Mouse (Mus musculus) E14TG2a.4 (cell line): ENCODE data around the gene Etl4.

Source experiments
- H3K27me3 ChIP-seq: 2 replicates; pipeline ENCODE4 v1.6.1; 2014; ENCODE audit warnings: low read length, control low read depth; ENCODE audit not compliant: insufficient read depth
- H3K36me3 ChIP-seq: 2 replicates; pipeline ENCODE4 v1.6.1; 2014; ENCODE audit warnings: low read length, control low read depth; ENCODE audit not compliant: insufficient read depth
- H3K4me1 ChIP-seq: replicated peaks from 2 replicates; pipeline ENCODE4 v1.6.1; 2014; ENCODE audit warnings: low read depth, low read length, control low read depth
- H3K4me3 ChIP-seq: replicated peaks from 2 replicates; pipeline ENCODE4 v1.5.1; 2014; ENCODE audit warnings: mild to moderate bottlenecking, low read length
- H3K9me3 ChIP-seq: 2 replicates; pipeline ENCODE4 v1.6.1; 2014; ENCODE audit warnings: low read length, control low read depth
- CTCF ChIP-seq: conservative IDR thresholded peaks from 2 replicates; pipeline ENCODE4 v1.5.1; 2014; ENCODE audit warnings: low read length
- NANOG ChIP-seq: IDR thresholded peaks from 2 replicates; pipeline ENCODE4 v1.6.1; 2014; ENCODE audit warnings: borderline replicate concordance, low read length, mixed read lengths
- POU5F1 ChIP-seq: IDR thresholded peaks from 2 replicates; pipeline ENCODE4 v1.6.1; 2014; ENCODE audit warnings: low read length, borderline replicate concordance

Gene Etl4

DNA sequence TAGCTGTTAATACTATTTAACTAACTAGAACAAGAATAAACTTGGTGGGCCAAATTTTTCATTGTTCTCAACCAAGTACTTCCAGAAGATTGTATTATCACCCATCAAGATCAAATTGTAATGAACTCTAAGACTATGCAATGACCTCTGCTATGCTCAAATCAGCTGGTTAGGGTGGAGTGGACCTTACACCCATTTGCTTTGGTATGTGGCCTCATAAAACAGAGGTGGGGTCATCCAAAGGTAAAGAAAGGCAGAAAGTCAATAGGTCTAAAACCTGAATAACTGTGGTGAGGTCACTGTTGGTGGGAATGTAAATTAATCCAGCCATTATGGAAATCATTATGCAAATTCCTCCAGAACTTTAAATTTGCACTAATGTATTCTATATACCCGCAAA, 24.3 kb downstream of the Etl4 start:
- H3K4me1 ChIP-seq = peaks cover 6% of the 10 kb centered on the region; the same call in 1 of the 2 replicates

DNA sequence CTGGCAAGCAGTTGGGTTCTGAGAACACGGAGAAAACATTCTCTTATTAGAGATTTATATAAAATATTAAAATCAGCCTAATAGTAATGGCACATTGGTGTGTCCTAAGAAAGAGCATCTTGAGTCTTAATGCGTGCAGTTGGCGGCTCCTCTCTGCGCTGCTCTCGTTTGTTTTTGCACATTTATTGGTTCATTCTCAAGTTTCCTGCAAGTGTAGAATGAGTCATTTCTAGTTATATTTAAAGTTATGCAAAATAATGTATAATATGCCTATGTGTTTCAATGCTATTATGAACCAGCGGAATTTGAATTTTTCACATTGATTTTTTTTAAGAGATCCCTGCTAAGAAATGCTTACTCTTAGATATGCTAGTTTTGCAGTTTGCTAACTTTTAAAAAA, 35.6 kb downstream of the Etl4 start:
- Histone ChIP-seq H3K4me1 (no peaks in the 10 kb centered on the region), H3K27me3 (no peaks in the 10 kb centered on the region), H3K36me3 (no peaks in the 10 kb centered on the region), H3K4me3 (no peak overlapping the region), H3K9me3 (no peaks in the 10 kb centered on the region)
- no peak for TF ChIP-seq POU5F1
- no peak for TF ChIP-seq NANOG
- TF ChIP-seq CTCF = no peak

More for the DNA sequence above, 24.3 kb downstream of the Etl4 start:
- no peaks in the 10 kb centered on the region for H3K36me3 ChIP-seq
- no peak overlapping the region for H3K4me3 ChIP-seq
- TF ChIP-seq POU5F1 = no peak
- no peak for TF ChIP-seq CTCF
- no peak for TF ChIP-seq NANOG
- no peaks in the 10 kb centered on the region; the same call in 1 of the 2 replicates for H3K9me3 ChIP-seq
- no peaks in the 10 kb centered on the region for H3K27me3 ChIP-seq

DNA sequence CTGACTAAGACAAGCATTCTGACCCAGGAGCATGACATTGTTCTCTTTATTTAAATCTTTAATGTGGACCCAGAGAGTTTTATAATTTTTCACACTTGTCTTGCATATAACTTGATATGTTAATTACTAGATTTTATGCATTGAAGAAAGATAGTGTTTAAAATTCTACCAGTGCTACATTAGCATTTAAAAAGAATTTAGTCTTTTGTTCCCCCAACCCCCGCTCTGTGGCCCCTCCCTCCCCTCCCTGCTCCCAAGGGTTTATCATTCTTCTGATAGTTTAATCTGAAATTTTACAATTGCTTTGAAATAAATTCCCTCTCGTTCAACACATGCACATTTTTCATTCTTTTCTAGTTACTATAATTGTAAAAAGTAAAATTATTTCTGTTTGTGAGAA, 43.4 kb downstream of the Etl4 start:
- Histone ChIP-seq H3K36me3 (no peaks in the 10 kb centered on the region), H3K27me3 (no peaks in the 10 kb centered on the region), H3K4me3 (no peak overlapping the region), H3K9me3 (peaks cover 14% of the 10 kb centered on the region), H3K4me1 (no peaks in the 10 kb centered on the region)
- TF ChIP-seq NANOG = no peak
- TF ChIP-seq CTCF = no peak
- TF ChIP-seq POU5F1 = no peak

DNA sequence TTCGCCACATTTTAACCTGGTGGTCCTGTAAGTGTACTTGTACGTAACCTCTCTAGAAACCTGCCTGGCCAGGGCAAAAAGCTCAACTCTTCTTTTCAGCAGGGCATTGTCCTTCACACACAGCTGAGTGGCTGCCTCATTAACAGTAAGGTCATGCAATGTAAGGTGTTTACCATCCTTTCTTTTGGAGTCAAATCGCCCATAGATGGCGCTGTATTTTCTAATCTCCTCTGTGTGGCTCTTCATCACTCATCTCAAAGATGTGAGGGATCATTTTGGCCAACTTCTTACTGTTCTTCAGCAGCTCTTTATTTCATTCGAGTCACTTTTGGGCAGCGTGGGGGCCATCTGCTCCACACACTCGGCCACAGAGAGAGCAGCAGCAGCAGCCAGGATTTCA, 56.9 kb downstream of the Etl4 start:
- H3K9me3 ChIP-seq = no peaks in the 10 kb centered on the region
- TF ChIP-seq CTCF (peak; percentile 47), POU5F1 (no peak)
- 0 out of 2 replicates have a peak overlapping the region, but pooled peaks have one; percentile 20 for H3K4me3 ChIP-seq
- no peaks in the 10 kb centered on the region for H3K36me3 ChIP-seq
- no peaks in the 10 kb centered on the region for H3K27me3 ChIP-seq
- H3K4me1 ChIP-seq = peaks cover 11% of the 10 kb centered on the region

DNA sequence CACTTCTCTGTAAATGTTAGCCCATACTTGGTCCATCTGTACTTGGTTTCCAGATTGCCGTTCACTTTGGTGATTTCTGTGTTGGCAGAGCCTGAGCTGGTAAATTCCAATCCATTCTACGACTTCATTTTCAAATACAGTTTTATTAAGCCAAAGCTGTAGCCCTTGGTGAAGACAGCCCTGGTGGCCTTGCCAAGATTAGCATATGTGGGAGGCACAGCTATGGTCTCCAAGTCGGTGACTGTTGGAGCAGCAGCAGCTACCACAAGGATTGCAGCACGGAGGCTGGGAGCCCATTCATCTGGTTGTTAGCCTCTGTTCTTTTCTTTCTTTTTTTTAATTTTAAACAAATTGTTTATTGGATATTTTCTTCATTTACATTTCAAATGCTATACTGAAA, 128.1 kb downstream of the Etl4 start:
- Histone ChIP-seq H3K36me3 (no peaks in the 10 kb centered on the region), H3K4me1 (no peaks in the 10 kb centered on the region), H3K9me3 (no peaks in the 10 kb centered on the region), H3K27me3 (no peaks in the 10 kb centered on the region), H3K4me3 (no peak overlapping the region)
- no peak for TF ChIP-seq CTCF
- TF ChIP-seq POU5F1 = no peak
- TF ChIP-seq NANOG = no peak

DNA sequence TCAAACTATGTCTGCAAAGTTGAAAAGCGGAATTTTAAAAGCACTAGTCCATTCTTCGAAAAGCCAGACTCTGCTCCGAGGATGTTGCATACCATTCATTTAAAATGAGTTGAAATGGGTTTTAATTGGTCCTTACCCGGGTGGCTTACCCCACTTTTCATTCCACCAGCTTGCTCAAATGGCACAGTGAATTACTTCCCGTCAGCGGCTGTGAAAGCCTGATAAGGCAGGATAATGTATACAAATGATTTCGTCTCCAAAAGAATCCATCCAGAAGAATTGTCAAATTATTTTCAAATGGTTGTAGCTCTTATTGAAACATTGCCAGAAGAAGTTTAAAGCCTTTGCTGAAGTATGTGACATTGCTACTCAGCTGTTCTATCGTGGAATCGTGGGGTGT, 162.8 kb downstream of the Etl4 start:
- H3K9me3 ChIP-seq = no peaks in the 10 kb centered on the region

DNA sequence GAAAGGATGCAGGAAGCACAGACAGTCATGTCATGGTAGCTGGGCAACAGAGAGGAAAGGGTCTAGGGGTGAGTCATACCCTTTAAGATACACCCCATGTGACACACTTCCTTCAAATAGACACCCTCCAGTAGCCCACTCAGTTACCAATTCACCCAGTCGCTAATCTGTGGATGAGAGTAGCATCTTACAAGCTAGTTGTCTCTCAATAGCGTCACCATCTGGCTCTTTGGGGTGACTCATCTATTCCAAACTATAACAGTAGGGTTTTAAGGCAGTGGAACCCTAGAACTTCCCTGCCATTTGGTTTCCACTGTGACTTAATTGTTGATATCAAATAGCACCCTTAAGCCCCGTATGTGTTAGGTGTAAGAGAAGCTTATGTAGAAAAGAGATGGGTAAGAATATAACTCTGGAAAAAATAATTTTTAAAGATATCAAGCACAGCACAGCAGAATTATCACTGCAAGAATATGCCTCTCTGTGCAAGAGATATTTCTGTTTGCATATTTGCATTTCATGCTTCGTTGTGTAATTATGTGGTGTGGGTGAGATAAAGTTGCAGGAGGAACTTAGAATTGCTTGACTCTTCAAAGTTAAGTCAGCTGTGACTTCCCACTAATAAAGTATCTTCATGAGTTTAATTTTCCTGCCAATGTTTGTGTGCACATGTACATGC, 166.7 kb downstream of the Etl4 start:
- no peaks in the 10 kb centered on the region for H3K27me3 ChIP-seq
- no peaks in the 10 kb centered on the region for H3K36me3 ChIP-seq
- TF ChIP-seq CTCF = no peak
- TF ChIP-seq NANOG = no peak
- no peak for TF ChIP-seq POU5F1
- H3K9me3 ChIP-seq = no peaks in the 10 kb centered on the region
- no peaks in the 10 kb centered on the region for H3K4me1 ChIP-seq
- H3K4me3 ChIP-seq = no peak overlapping the region

More for the DNA sequence above, 162.8 kb downstream of the Etl4 start:
- H3K4me1 ChIP-seq = no peaks in the 10 kb centered on the region
- H3K36me3 ChIP-seq = no peaks in the 10 kb centered on the region
- no peak for TF ChIP-seq CTCF
- no peak for TF ChIP-seq POU5F1
- no peak for TF ChIP-seq NANOG
- H3K27me3 ChIP-seq = no peaks in the 10 kb centered on the region
- H3K4me3 ChIP-seq = no peak overlapping the region

DNA sequence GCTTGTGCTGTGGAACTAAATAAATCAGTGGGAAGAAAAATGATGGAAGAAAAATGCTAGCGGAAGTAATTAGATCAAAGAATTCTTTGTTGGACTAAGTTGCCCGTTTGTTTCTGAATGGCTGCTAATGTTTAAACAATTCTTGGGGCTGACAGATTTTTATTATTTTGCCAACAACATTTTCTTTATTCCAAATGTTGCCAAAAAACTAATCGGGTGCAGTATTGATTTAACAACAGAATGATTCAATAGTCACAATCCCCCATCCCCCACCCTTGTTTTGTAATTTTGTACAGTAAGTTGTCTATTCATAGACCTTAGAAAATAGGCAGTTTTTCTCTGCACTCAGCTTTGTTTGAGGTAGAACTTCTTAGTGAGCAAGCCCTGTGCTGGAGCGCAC, 175.2 kb downstream of the Etl4 start:
- H3K4me1 ChIP-seq = no peaks in the 10 kb centered on the region
- no peak for TF ChIP-seq CTCF
- TF ChIP-seq POU5F1 = no peak
- no peak for TF ChIP-seq NANOG
- no peaks in the 10 kb centered on the region for H3K27me3 ChIP-seq
- H3K36me3 ChIP-seq = no peaks in the 10 kb centered on the region
- no peak overlapping the region for H3K4me3 ChIP-seq
- H3K9me3 ChIP-seq = no peaks in the 10 kb centered on the region

DNA sequence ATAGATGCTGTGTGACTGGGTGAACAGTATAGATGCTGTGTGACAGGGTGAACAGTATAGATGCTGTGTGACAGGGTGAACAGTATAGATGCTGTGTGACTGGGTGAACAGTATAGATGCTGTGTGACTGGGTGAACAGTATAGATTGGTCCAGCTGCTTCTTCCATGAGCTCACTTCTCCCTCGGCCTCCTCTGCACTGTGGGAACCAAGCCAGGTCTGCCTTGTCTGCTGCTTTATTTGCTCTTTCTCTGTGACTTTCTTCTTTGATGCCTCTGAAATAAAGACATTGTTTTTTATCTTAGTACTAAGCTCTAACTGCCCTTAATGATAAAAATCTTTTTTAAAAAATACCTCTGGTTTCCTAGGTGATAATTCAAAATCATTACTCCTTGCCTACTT, 195.9 kb downstream of the Etl4 start:
- no peaks in the 10 kb centered on the region for H3K9me3 ChIP-seq
- TF ChIP-seq POU5F1 (no peak), NANOG (no peak), CTCF (no peak)

More for the DNA sequence above, 195.9 kb downstream of the Etl4 start:
- no peaks in the 10 kb centered on the region; the same call in 1 of the 2 replicates for H3K4me1 ChIP-seq
- H3K36me3 ChIP-seq = no peaks in the 10 kb centered on the region
- H3K27me3 ChIP-seq = no peaks in the 10 kb centered on the region
- H3K4me3 ChIP-seq = no peak overlapping the region
